Mouse (Mus musculus) forelimb bud, embryonic 11.5 days (tissue): ENCODE results near the gene Polr1b.

ENCODE experiments used
- DNase-seq: peaks from one replicate; pipeline ENCODE4 v3.0.0-alpha.2; 2012; ENCODE audit warnings: low read depth, low spot score

The Polr1b gene

GRCm38 (mm10) chr2:129100784-129101310 lies at the start of gene Polr1b:
TSS of gene Polr1b (plus strand) at chr2:129100995.
- DNase-seq: peak; percentile 92

GRCm38 (mm10) chr2:129052451-129052983 lies 48.3 kb upstream of the Polr1b start:
- DNase-seq: no peak

- DNase-seq: no peak
These were observed 45.1 kb upstream of the Polr1b start for GRCm38 (mm10) chr2:129055741-129056140.

GRCm38 (mm10) chr2:129056597-129056996 lies 44.2 kb upstream of the Polr1b start:
- no peak for DNase-seq

GRCm38 (mm10) chr2:129057256-129057655 lies 43.5 kb upstream of the Polr1b start:
- no peak for DNase-seq

GRCm38 (mm10) chr2:129057920-129058361 lies 42.9 kb upstream of the Polr1b start:
- no peak for DNase-seq

GRCm38 (mm10) chr2:129061456-129062059 lies 39.2 kb upstream of the Polr1b start:
- DNase-seq: no peak

- peak; percentile 43 for DNase-seq
These were observed 35.1 kb upstream of the Polr1b start, which contains the start of gene Ttl for GRCm38 (mm10) chr2:129065437-129066282. TSS of gene Ttl (plus strand) at chr2:129065942.

- DNase-seq: peak; percentile 63
These were observed 34.5 kb upstream of the Polr1b start for GRCm38 (mm10) chr2:129066326-129066725.

GRCm38 (mm10) chr2:129070296-129070695 lies 30.5 kb upstream of the Polr1b start:
- DNase-seq: no peak

GRCm38 (mm10) chr2:129078313-129078712 lies 22.5 kb upstream of the Polr1b start:
- peak; percentile 21 for DNase-seq

- DNase-seq: no peak
These were observed 21.6 kb upstream of the Polr1b start for GRCm38 (mm10) chr2:129079194-129079593.

- no peak for DNase-seq
These were observed 19.7 kb upstream of the Polr1b start for GRCm38 (mm10) chr2:129081097-129081496.

GRCm38 (mm10) chr2:129083514-129083913 lies 17.3 kb upstream of the Polr1b start:
- no peak for DNase-seq

- DNase-seq: peak; percentile 54
These were observed 15.8 kb upstream of the Polr1b start for GRCm38 (mm10) chr2:129084959-129085358.

- no peak for DNase-seq
These were observed 13.3 kb upstream of the Polr1b start for GRCm38 (mm10) chr2:129087520-129087919.

- no peak for DNase-seq
These were observed 10.4 kb upstream of the Polr1b start for GRCm38 (mm10) chr2:129090370-129090769.

- no peak for DNase-seq
These were observed 8.0 kb upstream of the Polr1b start for GRCm38 (mm10) chr2:129092810-129093209.

- DNase-seq: no peak
These were observed 6.7 kb upstream of the Polr1b start for GRCm38 (mm10) chr2:129093926-129094724.

- no peak for DNase-seq
These were observed 12.1 kb downstream of the Polr1b start for GRCm38 (mm10) chr2:129112924-129113323.

GRCm38 (mm10) chr2:129115706-129116367 lies 15.0 kb downstream of the Polr1b start:
- no peak for DNase-seq
